In genomic region chr10:79768400-79768799, GRCm38 (mm10) we compare ENCODE assay signal across 8 mouse cellular contexts. TPM values are rescaled to one million over a fixed set of nuclear protein-coding genes. Genes with fewer than 3 reads are reported as not detected.
DNase-seq lines count a peak whose midpoint lies in the region; ATAC-seq and TF ChIP-seq lines count a peak whose summit lies in the region.

No protein-coding gene starts in this region.

- no peak overlapping the region for H3K9ac ChIP-seq in lung, postnatal 0 days (replicated peaks; ENCODE audit: low read depth)

- ATAC-seq in lung, postnatal 0 days: no peak

- peak; percentile 81 for DNase-seq in 3T3-L1 (ENCODE audit: low read depth, low spot score)
- peak; percentile 79 for DNase-seq in Muller cell, postnatal 12 days (ENCODE audit: inconsistent ontology term)
- DNase-seq in embryo, embryonic 10 days (ENCODE audit: low spot score): peak; percentile 88
- peak; percentile 72 for DNase-seq in heart, adult 8-10 months (ENCODE audit: low spot score)
- peak; percentile 65 to 81 for DNase-seq in layer of hippocampus, adult 2 months (ENCODE audit: low spot score in 2 of 2)
- DNase-seq in lung, postnatal 0 days (ENCODE audit: low spot score): peak; percentile 74
- DNase-seq in ovary, postnatal 14 days (ENCODE audit: low spot score): peak; percentile 70
- DNase-seq in thymus, postnatal 10 days (ENCODE audit: low spot score in 2 of 2): peak; percentile 68 to 78

- no peaks in the 10 kb centered on the region for H3K27me3 ChIP-seq in lung, postnatal 0 days (replicated peaks; ENCODE audit: insufficient read depth, low read length)

- under 1% methylated on average over 5 of the region's 5 CpGs for WGBS in lung, postnatal 0 days

- TF ChIP-seq EP300 in lung, postnatal 0 days (IDR thresholded peaks at IDR 0.05): no peak

- no peaks in the 10 kb centered on the region for H3K36me3 ChIP-seq in lung, postnatal 0 days (ENCODE audit: insufficient read depth, low read length)

- peaks cover 8% of the 10 kb centered on the region for H3K4me1 ChIP-seq in lung, postnatal 0 days (ENCODE audit: insufficient read depth, low read depth, low read length)

- no peaks in the 10 kb centered on the region for H3K9me3 ChIP-seq in lung, postnatal 0 days (ENCODE audit: low read length)

- H3K4me2 ChIP-seq in lung, postnatal 0 days (replicated peaks; ENCODE audit: low read depth, low read length): no peak overlapping the region

- peak overlapping the region; percentile 97 for H3K27ac ChIP-seq in layer of hippocampus, adult 2 months
- H3K27ac ChIP-seq in lung, postnatal 0 days (ENCODE audit: low read length): 0 out of 2 replicates have a peak overlapping the region, but pooled peaks have one; percentile 20

- H3K4me3 ChIP-seq in layer of hippocampus, adult 2 months: peak overlapping the region; percentile 94
- H3K4me3 ChIP-seq in lung, postnatal 0 days (ENCODE audit: low read depth, low read length): no peak overlapping the region

- peak; percentile 89 for TF ChIP-seq CTCF in layer of hippocampus, adult 2 months (conservative IDR thresholded peaks at IDR 0.05)
- peak; percentile 98 for TF ChIP-seq CTCF in lung, postnatal 0 days (IDR thresholded peaks at IDR 0.05)

RNA-seq across cellular contexts. Expression of gene Rnf126, which starts 1.6 kb away (rescaled TPM):
- 10 to 100 TPM; 20.2 to 23.2 (median 21.5) TPM for total RNA-seq in heart, adult 8-10 months (2022)
- 10 to 100 TPM; 85.0 to 88.3 TPM for total RNA-seq in layer of hippocampus, adult 2 months (2021)
- 40.5 and 45.9 TPM in 2 replicates for polyA plus RNA-seq in lung, postnatal 0 days (2015; fragmentation: Nextera tagmentation; extraction: Ambion mirVana)

RNA-seq across cellular contexts. Expression of gene Fstl3, which starts 8.7 kb away (rescaled TPM):
- total RNA-seq in heart, adult 8-10 months (2022): 1 to 10 TPM; 2.9 to 5.8 (median 3.6) TPM
- total RNA-seq in layer of hippocampus, adult 2 months (2021): 1 to 10 TPM; 2.5 to 2.7 TPM
- polyA plus RNA-seq in lung, postnatal 0 days (2015; fragmentation: Nextera tagmentation; extraction: Ambion mirVana): 38.6 and 39.9 TPM in 2 replicates

RNA-seq across cellular contexts. Expression of gene Fgf22, which starts 13.5 kb away (rescaled TPM):
- not detected for total RNA-seq in heart, adult 8-10 months (2022)
- total RNA-seq in layer of hippocampus, adult 2 months (2021): 1 to 10 TPM; 1.9 to 2.8 TPM
- 0.18 TPM in 1 of 2 replicates, not detected in the other for polyA plus RNA-seq in lung, postnatal 0 days (2015; fragmentation: Nextera tagmentation; extraction: Ambion mirVana)

RNA-seq across cellular contexts. Expression of gene Polrmt, which starts 22.0 kb away (rescaled TPM):
- 10 to 100 TPM; 41.1 to 54.7 (median 47.0) TPM for total RNA-seq in heart, adult 8-10 months (2022)
- 10 to 100 TPM; 44.5 to 50.6 TPM for total RNA-seq in layer of hippocampus, adult 2 months (2021)
- polyA plus RNA-seq in lung, postnatal 0 days (2015; fragmentation: Nextera tagmentation; extraction: Ambion mirVana): 17.4 and 22.4 TPM in 2 replicates

RNA-seq across cellular contexts. Expression of gene Prss57, which starts 22.4 kb away (rescaled TPM):
- total RNA-seq in heart, adult 8-10 months (2022): not detected
- total RNA-seq in layer of hippocampus, adult 2 months (2021): under 1 TPM; 0.26 to 0.37 TPM
- polyA plus RNA-seq in lung, postnatal 0 days (2015; fragmentation: Nextera tagmentation; extraction: Ambion mirVana): 0.11 and 0.31 TPM in 2 replicates
